Mouse (Mus musculus) forebrain, embryonic 16.5 days (tissue): ENCODE measurements around the gene Nudt22. TPM values are rescaled to one million over a fixed set of nuclear protein-coding genes. Genes with fewer than 3 reads are reported as not detected.
A peak's percentile ranks its signal among the peaks of the same experiment; 100 is the strongest.

Experiments
- ATAC-seq: fragments of 200-750 bp; cut with Nextera tagmentation; 2 replicates; pipeline ENCODE4 v1.8.0; 2017; ENCODE audit warnings: mild to moderate bottlenecking, moderate library complexity
- H3K27ac ChIP-seq: fragments of 300-500 bp; sonication (generic); 2 replicates; pipeline ENCODE4 v1.5.1; 2014; ENCODE audit warnings: low read length, control low read depth
- H3K27me3 ChIP-seq: fragments of 300-500 bp; sonication (generic); replicated peaks from 2 replicates; pipeline ENCODE4 v1.6.1; 2014; ENCODE audit warnings: low read length; ENCODE audit not compliant: control insufficient read depth, insufficient read depth
- H3K36me3 ChIP-seq: fragments of 300-500 bp; sonication (generic); 2 replicates; pipeline ENCODE4 v1.6.1; 2014; ENCODE audit not compliant: control insufficient read depth, insufficient read depth
- H3K4me1 ChIP-seq: fragments of 300-500 bp; sonication (generic); replicated peaks from 2 replicates; pipeline ENCODE4 v1.6.1; 2014; ENCODE audit warnings: low read length; ENCODE audit not compliant: control insufficient read depth, insufficient read depth
- H3K4me2 ChIP-seq: fragments of 300-500 bp; sonication (generic); 2 replicates; pipeline ENCODE4 v1.6.1; 2014; ENCODE audit warnings: mild to moderate bottlenecking, low read length, control low read depth
- H3K4me3 ChIP-seq: fragments of 300-500 bp; sonication (generic); replicated peaks from 2 replicates; pipeline ENCODE4 v1.5.1; 2014; ENCODE audit warnings: mild to moderate bottlenecking, low read length, control low read depth
- H3K9ac ChIP-seq: fragments of 300-500 bp; sonication (generic); replicated peaks from 2 replicates; pipeline ENCODE4 v1.6.1; 2014; ENCODE audit warnings: low read depth, low read length, control low read depth
- H3K9me3 ChIP-seq: fragments of 300-500 bp; sonication (generic); 2 replicates; pipeline ENCODE4 v1.6.1; 2016; ENCODE audit warnings: low read length; ENCODE audit not compliant: control insufficient read depth
- WGBS: fragments of 180-500 bp; shearing (Covaris S2); extraction: QIAGEN DNeasy Blood & Tissue Kit; methylation state at CpG from one replicate; pipeline ENCODE4 v1.1.7; 2014; 5-methylcytosine and 5-hydroxymethylcytosine counted together
- polyA plus RNA-seq: library from polyadenylated mRNA; unstranded; fragments of >200 nt; fragmentation: Nextera tagmentation; extraction: Ambion mirVana; gene quantifications from 2 replicates; pipeline ENCODE4 v1.2.1, GENCODE M21; 2015

Nudt22 gene
- polyA plus RNA-seq, 1 experiment from 2014 or later: 16.0 TPM

DNA sequence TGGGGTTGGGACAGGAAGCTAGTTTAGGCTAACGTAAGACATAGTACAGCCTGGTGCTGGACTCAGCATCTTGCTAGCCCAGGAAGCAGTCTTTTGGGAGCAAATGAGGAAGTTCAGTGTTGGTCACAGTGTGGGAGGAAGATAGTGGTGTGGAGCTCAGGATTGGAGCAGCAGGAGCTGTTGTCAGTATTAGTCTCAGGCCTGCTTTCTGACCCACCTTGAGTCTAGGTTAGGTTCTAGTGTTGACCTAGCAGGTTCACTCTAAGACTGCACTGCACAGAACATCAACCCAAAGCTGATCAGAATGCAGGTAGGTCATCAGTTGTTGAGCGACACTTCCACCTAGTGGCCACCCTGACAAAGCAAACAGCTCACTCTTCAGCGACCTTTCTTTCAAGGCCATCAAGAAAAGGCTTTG is 24.3 kb upstream of the Nudt22 start:
- H3K4me3 ChIP-seq: no peak overlapping the region
- H3K9me3 ChIP-seq: no peaks in the 10 kb centered on the region
- 58% methylated on average over 3 of the region's 3 CpGs for WGBS
- peaks cover 40% of the 10 kb centered on the region for H3K36me3 ChIP-seq
- no peaks in the 10 kb centered on the region for H3K27me3 ChIP-seq
- H3K9ac ChIP-seq: no peak overlapping the region
- H3K4me2 ChIP-seq: no peak overlapping the region
- peak; percentile 57; the same call in 1 of the 2 replicates for ATAC-seq
- no peak overlapping the region for H3K27ac ChIP-seq
- H3K4me1 ChIP-seq: no peaks in the 10 kb centered on the region

DNA sequence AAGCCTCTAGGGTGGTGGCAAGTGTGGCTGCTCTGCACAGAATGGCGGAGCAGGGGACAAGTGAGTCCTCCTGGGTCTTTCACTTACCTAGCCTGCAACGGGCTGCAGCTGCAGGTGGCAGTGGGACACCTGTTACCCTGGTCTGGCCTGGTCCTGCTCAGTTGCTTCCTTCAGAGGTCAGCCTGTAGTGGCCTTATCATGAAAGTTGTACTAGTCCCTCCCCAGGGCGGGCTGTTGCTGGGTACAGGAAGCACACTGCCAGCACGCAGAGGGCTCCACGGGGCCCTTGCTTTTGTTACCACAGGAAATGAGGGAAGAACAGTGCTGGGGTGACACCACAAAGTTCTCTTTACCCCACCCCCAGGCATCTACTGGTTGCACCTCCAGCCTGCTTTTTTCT is 23.3 kb upstream of the Nudt22 start, which contains the start of gene Fermt3:
Gene Fermt3 (minus strand): TSS at position 279 of the 400 bp plus-strand sequence.
- Histone ChIP-seq H3K4me1 (no peaks in the 10 kb centered on the region), H3K9ac (no peak within 1 kb of the TSS), H3K9me3 (no peaks in the 10 kb centered on the region), H3K36me3 (peaks cover 32% of the 10 kb centered on the region), H3K27me3 (no peaks in the 10 kb centered on the region), H3K27ac (no peak within 1 kb of the TSS), H3K4me3 (no peak within 1 kb of the TSS), H3K4me2 (no peak within 1 kb of the TSS)
- 87% methylated on average over 5 of the region's 5 CpGs for WGBS
- no peak for ATAC-seq

- WGBS: 90% methylated on average over 11 of the region's 11 CpGs
- no peaks in the 10 kb centered on the region for H3K4me1 ChIP-seq
- no peak overlapping the region for H3K9ac ChIP-seq
- H3K36me3 ChIP-seq: peaks cover 27% of the 10 kb centered on the region
- no peak overlapping the region for H3K4me2 ChIP-seq
- H3K4me3 ChIP-seq: no peak overlapping the region
- H3K27ac ChIP-seq: no peak overlapping the region
- no peaks in the 10 kb centered on the region for H3K27me3 ChIP-seq
- H3K9me3 ChIP-seq: no peaks in the 10 kb centered on the region
- no peak for ATAC-seq
These were observed 22.6 kb upstream of the Nudt22 start for GRCm38 (mm10) chr19:7018546-7018945.

GRCm38 (mm10) chr19:7017541-7018457 is 21.9 kb upstream of the Nudt22 start:
- Histone ChIP-seq H3K4me2 (no peak overlapping the region), H3K4me3 (no peak overlapping the region), H3K27ac (no peak overlapping the region), H3K9me3 (no peaks in the 10 kb centered on the region), H3K27me3 (no peaks in the 10 kb centered on the region), H3K4me1 (no peaks in the 10 kb centered on the region), H3K36me3 (peaks cover 23% of the 10 kb centered on the region), H3K9ac (no peak overlapping the region)
- 84% methylated on average over 12 of the region's 12 CpGs for WGBS
- no peak for ATAC-seq

DNA sequence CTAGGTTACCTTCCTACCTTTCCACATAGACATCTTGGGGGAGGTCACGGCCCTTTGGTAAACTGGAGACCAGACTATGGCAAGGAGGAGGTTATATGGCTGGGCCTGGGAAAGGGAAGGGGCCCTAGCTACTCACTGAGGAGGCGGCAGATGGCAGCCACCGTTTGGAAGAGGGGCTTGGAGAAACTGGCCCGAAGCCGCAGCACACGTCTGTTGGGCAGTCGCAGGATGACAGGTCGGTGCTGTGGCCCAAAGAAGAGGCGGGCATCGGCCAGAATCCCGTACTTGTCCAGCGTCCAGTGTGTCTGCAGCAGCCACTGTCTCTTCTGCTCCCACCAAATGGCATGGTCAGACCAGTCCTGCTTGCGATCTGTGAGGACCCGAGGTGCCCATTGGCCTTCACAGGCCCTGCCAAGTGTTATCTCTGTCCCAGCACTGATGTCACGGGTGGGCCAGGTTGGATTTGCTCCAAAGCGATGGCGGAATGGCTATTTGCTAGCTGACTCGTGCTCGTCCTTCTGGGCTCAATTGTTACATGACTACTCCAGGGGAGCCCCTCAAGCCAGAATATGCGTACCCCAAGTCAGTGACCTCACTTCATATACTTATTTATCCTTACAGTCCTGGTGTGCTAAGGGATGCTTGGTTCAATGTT is 18.7 kb upstream of the Nudt22 start:
- Histone ChIP-seq H3K9me3 (no peaks in the 10 kb centered on the region), H3K4me3 (no peak overlapping the region), H3K36me3 (peaks cover 4% of the 10 kb centered on the region), H3K4me1 (no peaks in the 10 kb centered on the region), H3K4me2 (no peak overlapping the region), H3K27me3 (no peaks in the 10 kb centered on the region), H3K27ac (no peak overlapping the region), H3K9ac (no peak overlapping the region)
- 91% methylated on average over 20 of the region's 20 CpGs for WGBS
- ATAC-seq: no peak

DNA sequence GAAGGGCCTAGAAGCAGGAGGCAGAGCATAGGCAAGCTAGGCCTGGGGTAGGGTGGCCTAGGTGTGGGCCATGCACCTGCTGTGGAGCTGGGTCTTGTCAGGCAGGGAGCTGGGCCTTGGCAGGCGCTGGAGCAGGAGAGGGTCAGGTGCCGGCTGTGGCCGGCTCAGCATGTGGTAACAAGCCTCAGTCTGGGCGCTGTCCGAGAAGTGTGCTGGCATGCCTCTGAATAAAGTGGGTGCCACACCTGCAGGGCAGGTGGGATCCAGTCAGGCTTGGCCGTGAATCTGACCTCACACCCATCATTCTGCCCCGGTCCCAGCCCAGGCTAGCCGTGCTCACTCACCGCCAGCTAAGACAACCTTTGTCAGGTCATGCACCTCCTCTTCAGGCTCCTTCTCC is 18.1 kb upstream of the Nudt22 start:
- H3K36me3 ChIP-seq: peaks cover 4% of the 10 kb centered on the region; the same call in 1 of the 2 replicates
- ATAC-seq: no peak
- H3K4me1 ChIP-seq: no peaks in the 10 kb centered on the region
- no peak overlapping the region for H3K4me3 ChIP-seq
- H3K27me3 ChIP-seq: no peaks in the 10 kb centered on the region
- WGBS: 86% methylated on average over 9 of the region's 9 CpGs
- H3K9ac ChIP-seq: no peak overlapping the region
- H3K4me2 ChIP-seq: no peak overlapping the region
- no peak overlapping the region for H3K27ac ChIP-seq
- H3K9me3 ChIP-seq: no peaks in the 10 kb centered on the region

DNA sequence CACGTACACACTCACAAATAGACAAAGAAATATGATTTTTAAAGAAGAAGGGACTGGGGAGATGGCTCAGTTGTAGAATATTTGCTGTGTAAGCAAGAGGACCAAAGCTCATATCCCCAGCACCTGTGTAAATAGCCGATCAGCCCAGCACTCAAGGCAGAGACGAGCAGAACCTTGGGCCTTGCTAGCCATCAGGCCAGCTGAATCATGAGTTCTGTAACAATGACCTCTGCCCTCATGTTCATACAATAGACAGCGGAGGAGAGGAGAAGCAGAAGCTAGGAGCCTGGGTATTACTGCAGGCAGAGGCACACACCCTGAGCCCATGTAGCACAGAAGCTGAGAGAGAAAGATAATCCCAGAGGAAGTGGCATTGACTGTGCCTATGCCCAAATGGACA is 16.5 kb upstream of the Nudt22 start:
- Histone ChIP-seq H3K27me3 (no peaks in the 10 kb centered on the region), H3K9me3 (no peaks in the 10 kb centered on the region), H3K9ac (no peak overlapping the region), H3K4me3 (no peak overlapping the region), H3K4me1 (no peaks in the 10 kb centered on the region), H3K27ac (no peak overlapping the region), H3K36me3 (no peaks in the 10 kb centered on the region), H3K4me2 (no peak overlapping the region)
- no peak for ATAC-seq
- 80% methylated on average over 4 of the region's 4 CpGs for WGBS

DNA sequence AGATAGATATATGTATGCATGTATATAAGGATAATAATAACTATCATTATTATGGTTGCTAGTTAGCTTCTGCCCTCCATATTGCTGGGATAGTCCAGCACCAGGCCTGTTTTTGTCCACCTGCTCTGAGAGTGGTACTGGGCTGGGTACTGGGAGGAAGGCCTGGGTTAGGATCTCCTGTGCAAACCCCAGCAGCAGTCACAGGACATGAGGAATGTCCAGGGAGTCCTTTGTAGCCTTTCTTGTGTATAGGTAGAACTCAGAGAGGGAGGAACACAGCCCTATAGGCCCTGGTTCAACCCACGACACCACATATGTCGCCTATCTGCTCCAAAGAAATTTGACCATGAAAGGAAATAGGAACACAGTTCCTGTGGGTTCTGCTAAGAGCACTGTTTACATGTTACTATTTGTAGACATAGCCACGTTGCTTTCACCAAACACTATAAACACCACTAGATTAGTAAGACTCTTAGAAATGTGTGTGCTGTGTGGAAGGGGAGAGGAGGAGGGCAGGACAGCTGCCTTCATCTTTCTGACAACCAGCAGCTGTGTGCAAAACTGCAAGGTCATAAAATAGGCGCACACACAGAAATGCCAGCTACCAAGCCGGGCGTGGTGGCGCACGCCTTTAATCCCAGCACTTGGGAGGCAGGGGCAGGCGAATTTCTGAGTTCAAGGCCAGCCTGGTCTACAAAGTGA is 11.1 kb upstream of the Nudt22 start:
- no peak for ATAC-seq
- no peak overlapping the region for H3K27ac ChIP-seq
- H3K4me1 ChIP-seq: no peaks in the 10 kb centered on the region
- H3K36me3 ChIP-seq: no peaks in the 10 kb centered on the region
- H3K4me3 ChIP-seq: no peak overlapping the region
- no peak overlapping the region for H3K9ac ChIP-seq
- WGBS: 86% methylated on average over 9 of the region's 9 CpGs
- no peak overlapping the region for H3K4me2 ChIP-seq
- H3K27me3 ChIP-seq: no peaks in the 10 kb centered on the region
- H3K9me3 ChIP-seq: no peaks in the 10 kb centered on the region
